Mouse (Mus musculus) kidney, adult 2 months (tissue): Measurements from ENCODE around the gene Gm20867. TPM values are rescaled to one million over a fixed set of nuclear protein-coding genes. Genes with fewer than 3 reads are reported as not detected.
"Not testable (repeated sequence)": the region's sequence is repeated elsewhere in the genome, so short reads cannot be mapped to it uniquely, and the experiment has no call there.

Experiments
- DNase-seq: peaks from one replicate; pipeline ENCODE4 v3.0.0; 2021
- H3K27ac ChIP-seq: fragments of 200-500 bp; 2 replicates; pipeline ENCODE4 v1.5.1; 2012; ENCODE audit warnings: low read depth, low read length, control low read depth, inconsistent platforms; ENCODE audit not compliant: insufficient read depth
- H3K27me3 ChIP-seq: fragments of 200-500 bp; replicated peaks from 2 replicates; pipeline ENCODE4 v1.6.1; 2012; ENCODE audit warnings: mild to moderate bottlenecking, moderate library complexity, low read length, inconsistent platforms; ENCODE audit not compliant: control insufficient read depth, insufficient read depth
- H3K36me3 ChIP-seq: fragments of 200-500 bp; 2 replicates; pipeline ENCODE4 v1.6.1; 2012; ENCODE audit warnings: mild to moderate bottlenecking, moderate library complexity, low read length, inconsistent platforms; ENCODE audit not compliant: control insufficient read depth, insufficient read depth
- H3K4me1 ChIP-seq: fragments of 200-500 bp; 2 replicates; pipeline ENCODE4 v1.6.1; 2011; ENCODE audit warnings: low read length; ENCODE audit not compliant: control insufficient read depth, insufficient read depth
- H3K4me3 ChIP-seq: fragments of 200-500 bp; 2 replicates; pipeline ENCODE4 v1.5.1; 2011; ENCODE audit warnings: mild to moderate bottlenecking, low read depth, low read length, control low read depth; ENCODE audit not compliant: insufficient read depth
- WGBS: fragments of 180-500 bp; shearing (Covaris S2); methylation state at CpG from one replicate; pipeline ENCODE4 v1.1.7; 2018; 5-methylcytosine and 5-hydroxymethylcytosine counted together
- polyA plus RNA-seq: library from polyadenylated mRNA; depleted of rRNA; stranded (reverse); fragments of >200 nt; gene quantifications from 2 replicates; pipeline ENCODE4 v1.2.3, GENCODE M21; 2012; rRNA removed

Gene Gm20867
- polyA plus RNA-seq = not detected in 2 replicates

- not testable (repeated sequence) for DNase-seq, H3K27ac ChIP-seq, H3K4me1 ChIP-seq, H3K36me3 ChIP-seq, H3K27me3 ChIP-seq, H3K4me3 ChIP-seq
- WGBS = no CpG with 5 or more reads among the region's 3 CpGs
Measured at GRCm38 (mm10) chrY:77963104-77963503, at the start of gene Gm20867. TSS of gene Gm20867 (minus strand) at chrY:77963204.

Other genes starting within 250 kb of the Gm20867 start
- not detected in 2 replicates for gene Gm29564, start 249.8 kb upstream of the Gm20867 start, polyA plus RNA-seq